In genomic region chr4:119291921-119292320, GRCm38 (mm10) we compare ENCODE assay signal across 7 mouse cellular contexts. TPM values are rescaled to one million over a fixed set of nuclear protein-coding genes. Genes with fewer than 3 reads are reported as not detected.
DNase-seq lines count a peak whose midpoint lies in the region; ATAC-seq lines count a peak whose summit lies in the region.

No protein-coding gene starts in this region.

- peak overlapping the region; percentile 94 for H3K4me3 ChIP-seq in megakaryocyte, embryonic 14.5 days (replicated peaks)
- H3K4me3 ChIP-seq in forebrain, embryonic 14.5 days (ENCODE audit: low read depth, low read length), result peak overlapping the region; percentile 92
- peak overlapping the region; percentile 91 for H3K4me3 ChIP-seq in liver, embryonic 13.5 days (replicated peaks)

- peak overlapping the region; percentile 90; the same call in 1 of the 2 replicates for H3K9ac ChIP-seq in forebrain, embryonic 14.5 days (ENCODE audit: low read length)
- H3K9ac ChIP-seq in liver, embryonic 13.5 days, result peak overlapping the region; percentile 93

- H3K4me2 ChIP-seq in forebrain, embryonic 14.5 days (ENCODE audit: low read length), result peak overlapping the region; percentile 81
- peak overlapping the region; percentile 93 for H3K4me2 ChIP-seq in liver, embryonic 13.5 days

- no peaks in the 10 kb centered on the region for H3K9me3 ChIP-seq in megakaryocyte, embryonic 14.5 days
- no peaks in the 10 kb centered on the region for H3K9me3 ChIP-seq in forebrain, embryonic 14.5 days (replicated peaks; ENCODE audit: control insufficient read depth, low read length)
- H3K9me3 ChIP-seq in liver, embryonic 13.5 days (replicated peaks), result no peaks in the 10 kb centered on the region

- no peak for DNase-seq in forebrain, embryonic 14.5 days (ENCODE audit: low spot score)
- no peak for DNase-seq in liver, embryonic 13.5 days
- DNase-seq in MN1 (ENCODE audit: low spot score), result no peak
- no peak for DNase-seq in frontal cortex, postnatal 14 days (ENCODE audit: low spot score in 2 of 2)
- DNase-seq in thymus, postnatal 14 days, result no peak

- H3K27ac ChIP-seq in forebrain, embryonic 14.5 days (ENCODE audit: low read depth, low read length), result no peak overlapping the region
- peak overlapping the region; percentile 80; the same call in 1 of the 2 replicates for H3K27ac ChIP-seq in liver, embryonic 13.5 days

- peaks cover 66% of the 10 kb centered on the region for H3K4me1 ChIP-seq in megakaryocyte, embryonic 14.5 days
- peaks cover 14% of the 10 kb centered on the region; the same call in 1 of the 2 replicates for H3K4me1 ChIP-seq in forebrain, embryonic 14.5 days (ENCODE audit: control insufficient read depth, insufficient read depth, low read length)
- peaks cover 62% of the 10 kb centered on the region for H3K4me1 ChIP-seq in liver, embryonic 13.5 days (replicated peaks)

- H3K27me3 ChIP-seq in megakaryocyte, embryonic 14.5 days (replicated peaks), result no peaks in the 10 kb centered on the region
- no peaks in the 10 kb centered on the region for H3K27me3 ChIP-seq in forebrain, embryonic 14.5 days (replicated peaks; ENCODE audit: control insufficient read depth, insufficient read depth, low read length)
- no peaks in the 10 kb centered on the region for H3K27me3 ChIP-seq in liver, embryonic 13.5 days

- ATAC-seq in megakaryocyte, adult 5-6 weeks (ENCODE audit: poor library complexity, severe bottlenecking), result no peak
- ATAC-seq in forebrain, embryonic 14.5 days, result no peak
- ATAC-seq in liver, embryonic 13.5 days (ENCODE audit: low read depth), result no peak

- H3K36me3 ChIP-seq in megakaryocyte, embryonic 14.5 days (replicated peaks; ENCODE audit: low read length), result peaks cover 42% of the 10 kb centered on the region
- H3K36me3 ChIP-seq in forebrain, embryonic 14.5 days (ENCODE audit: control insufficient read depth, insufficient read depth, low read length), result peaks cover 17% of the 10 kb centered on the region
- peaks cover 45% of the 10 kb centered on the region for H3K36me3 ChIP-seq in liver, embryonic 13.5 days

- 67% methylated on average over 1 of the region's 1 CpGs for WGBS in forebrain, embryonic 14.5 days
- 74% methylated on average over 1 of the region's 1 CpGs for WGBS in liver, embryonic 13.5 days (ENCODE audit: insufficient replicate concordance)

RNA-seq across cellular contexts. Expression of gene Ybx1, which starts 2.5 kb away (rescaled TPM):
- polyA plus RNA-seq in megakaryocyte, embryonic 14.5 days (2012; ENCODE audit: insufficient read depth, low replicate concordance), result 965 and 1,779 TPM in 2 replicates
- total RNA-seq in megakaryocyte, adult 5-6 weeks (2015), result 721 and 749 TPM in 2 replicates
- total RNA-seq in megakaryocyte, adult 5-6 weeks (2017), result 791 and 811 TPM in 2 replicates
- 963 and 964 TPM in 2 replicates for polyA plus RNA-seq in forebrain, embryonic 14.5 days (2014; fragmentation: Nextera tagmentation; extraction: Ambion mirVana)
- polyA plus RNA-seq in liver, embryonic 13.5 days (2015; fragmentation: Nextera tagmentation; extraction: Ambion mirVana), result 342 and 392 TPM in 2 replicates

RNA-seq across cellular contexts. Expression of gene Ppih, which starts 28.4 kb away (rescaled TPM):
- 1.7 TPM in 1 of 2 replicates, not detected in the other for polyA plus RNA-seq in megakaryocyte, embryonic 14.5 days (2012; ENCODE audit: insufficient read depth, low replicate concordance)
- 84.7 and 92.6 TPM in 2 replicates for total RNA-seq in megakaryocyte, adult 5-6 weeks (2015)
- total RNA-seq in megakaryocyte, adult 5-6 weeks (2017), result 87.4 and 98.8 TPM in 2 replicates
- polyA plus RNA-seq in forebrain, embryonic 14.5 days (2014; fragmentation: Nextera tagmentation; extraction: Ambion mirVana), result 84.1 and 95.8 TPM in 2 replicates
- 87.9 and 92.5 TPM in 2 replicates for polyA plus RNA-seq in liver, embryonic 13.5 days (2015; fragmentation: Nextera tagmentation; extraction: Ambion mirVana)

RNA-seq across cellular contexts. Expression of gene Cldn19, which starts 36.7 kb away (rescaled TPM):
- polyA plus RNA-seq in megakaryocyte, embryonic 14.5 days (2012; ENCODE audit: insufficient read depth, low replicate concordance), result not detected in 2 replicates
- total RNA-seq in megakaryocyte, adult 5-6 weeks (2015), result not detected in 2 replicates
- not detected in 2 replicates for total RNA-seq in megakaryocyte, adult 5-6 weeks (2017)
- 0.13 and 0.35 TPM in 2 replicates for polyA plus RNA-seq in forebrain, embryonic 14.5 days (2014; fragmentation: Nextera tagmentation; extraction: Ambion mirVana)
- not detected in 2 replicates for polyA plus RNA-seq in liver, embryonic 13.5 days (2015; fragmentation: Nextera tagmentation; extraction: Ambion mirVana)

RNA-seq across cellular contexts. Expression of gene P3h1, which starts 59.2 kb away (rescaled TPM):
- 39.1 and 45.5 TPM in 2 replicates for polyA plus RNA-seq in megakaryocyte, embryonic 14.5 days (2012; ENCODE audit: insufficient read depth, low replicate concordance)
- total RNA-seq in megakaryocyte, adult 5-6 weeks (2015), result 0.94 and 1.1 TPM in 2 replicates
- 3.3 and 3.5 TPM in 2 replicates for total RNA-seq in megakaryocyte, adult 5-6 weeks (2017)
- polyA plus RNA-seq in forebrain, embryonic 14.5 days (2014; fragmentation: Nextera tagmentation; extraction: Ambion mirVana), result 8.0 and 9.5 TPM in 2 replicates
- 9.3 and 9.4 TPM in 2 replicates for polyA plus RNA-seq in liver, embryonic 13.5 days (2015; fragmentation: Nextera tagmentation; extraction: Ambion mirVana)

RNA-seq across cellular contexts. Expression of gene AU022252, which starts 59.4 kb away (rescaled TPM):
- polyA plus RNA-seq in megakaryocyte, embryonic 14.5 days (2012; ENCODE audit: insufficient read depth, low replicate concordance), result 14.7 and 17.1 TPM in 2 replicates
- 2.1 and 4.5 TPM in 2 replicates for total RNA-seq in megakaryocyte, adult 5-6 weeks (2015)
- total RNA-seq in megakaryocyte, adult 5-6 weeks (2017), result 2.9 and 6.6 TPM in 2 replicates
- 25.5 and 28.8 TPM in 2 replicates for polyA plus RNA-seq in forebrain, embryonic 14.5 days (2014; fragmentation: Nextera tagmentation; extraction: Ambion mirVana)
- polyA plus RNA-seq in liver, embryonic 13.5 days (2015; fragmentation: Nextera tagmentation; extraction: Ambion mirVana), result 16.1 and 16.5 TPM in 2 replicates

Comparison
In these comparisons a context has a peak if more than half of its experiments do, and no peak if none do; other contexts are left out.
1. RNA of gene Ppih, which starts 28.4 kb away (polyA plus RNA-seq): 84.1 to 95.8 TPM in forebrain, embryonic 14.5 days and 87.9 to 92.5 TPM in liver, embryonic 13.5 days; 1.7 TPM in megakaryocyte, embryonic 14.5 days; every median in the first group is over 10 times any median in the second.
2. Peak in every context shown above with its lines, with median percentiles within 50 percentile points of each other: H3K4me3 ChIP-seq.